Comparison of ENCODE assay signal across 8 mouse cellular contexts in genomic region chr10:29803915-29804545, GRCm38 (mm10).
DNase-seq lines count a peak whose midpoint lies in the region; ATAC-seq and TF ChIP-seq lines count a peak whose summit lies in the region.

No protein-coding gene starts in this region.

- H3K9me3 ChIP-seq in embryonic facial prominence, embryonic 14.5 days (ENCODE audit: control insufficient read depth, low read length) = no peaks in the 10 kb centered on the region
- H3K9me3 ChIP-seq in hindbrain, postnatal 0 days (ENCODE audit: low read length) = no peaks in the 10 kb centered on the region
- no peaks in the 10 kb centered on the region for H3K9me3 ChIP-seq in midbrain, embryonic 14.5 days (ENCODE audit: control insufficient read depth, low read length)

- no peak overlapping the region for H3K4me2 ChIP-seq in embryonic facial prominence, embryonic 14.5 days (ENCODE audit: low read depth, low read length)
- H3K4me2 ChIP-seq in hindbrain, postnatal 0 days (ENCODE audit: low read depth, low read length) = no peak overlapping the region
- no peak overlapping the region for H3K4me2 ChIP-seq in midbrain, embryonic 14.5 days (ENCODE audit: low read length)

- H3K27me3 ChIP-seq in embryonic facial prominence, embryonic 14.5 days (replicated peaks; ENCODE audit: control insufficient read depth, insufficient read depth, low read length) = no peaks in the 10 kb centered on the region
- no peaks in the 10 kb centered on the region for H3K27me3 ChIP-seq in hindbrain, postnatal 0 days (ENCODE audit: insufficient read depth, low read length)
- no peaks in the 10 kb centered on the region for H3K27me3 ChIP-seq in midbrain, embryonic 14.5 days (ENCODE audit: control insufficient read depth, insufficient read depth, low read length)

- H3K4me1 ChIP-seq in embryonic facial prominence, embryonic 14.5 days (ENCODE audit: control insufficient read depth, insufficient read depth, low read length) = no peaks in the 10 kb centered on the region
- no peaks in the 10 kb centered on the region for H3K4me1 ChIP-seq in hindbrain, postnatal 0 days (ENCODE audit: insufficient read depth, low read length)
- no peaks in the 10 kb centered on the region for H3K4me1 ChIP-seq in midbrain, embryonic 14.5 days (ENCODE audit: control insufficient read depth, insufficient read depth, low read length)

- ATAC-seq in cerebellum, adult (ENCODE audit: insufficient number of reproducible peaks, low FRiP score, low TSS enrichment) = peak; percentile 45; the same call in 1 of the 2 replicates
- peak; percentile 44; the same call in 1 of the 2 replicates for ATAC-seq in embryonic facial prominence, embryonic 14.5 days (ENCODE audit: low read depth)
- peak; percentile 75; the same call in 1 of the 2 replicates for ATAC-seq in hindbrain, postnatal 0 days
- ATAC-seq in midbrain, embryonic 14.5 days (ENCODE audit: low FRiP score, low TSS enrichment) = peak; percentile 55; the same call in 1 of the 2 replicates

- DNase-seq in cerebellum, adult 11-12 months = no peak
- DNase-seq in adrenal gland, adult 2 months = peak; percentile 23
- DNase-seq in embryonic facial prominence, embryonic 14.5 days (ENCODE audit: low spot score) = peak; percentile 59
- DNase-seq in hindbrain, postnatal 0 days (ENCODE audit: low spot score) = peak; percentile 72
- DNase-seq in left cerebral cortex, postnatal 25 days (ENCODE audit: low spot score in 2 of 2) = peak; percentile 68 to 80
- DNase-seq in midbrain, embryonic 14.5 days = peak; percentile 80
- DNase-seq in thymus, postnatal 36 days = no peak

- peak; percentile 86 for TF ChIP-seq CTCF in hindbrain, postnatal 0 days (IDR thresholded peaks at IDR 0.05; ENCODE audit: low read depth)

- H3K27ac ChIP-seq in embryonic facial prominence, embryonic 14.5 days (replicated peaks; ENCODE audit: low read depth, low read length) = no peak overlapping the region
- H3K27ac ChIP-seq in hindbrain, postnatal 0 days = no peak overlapping the region
- H3K27ac ChIP-seq in midbrain, embryonic 14.5 days (replicated peaks; ENCODE audit: low read depth, low read length) = no peak overlapping the region

- no peak overlapping the region for H3K9ac ChIP-seq in embryonic facial prominence, embryonic 14.5 days (ENCODE audit: low read depth, low read length)
- H3K9ac ChIP-seq in hindbrain, postnatal 0 days (replicated peaks; ENCODE audit: low read length) = no peak overlapping the region
- no peak overlapping the region for H3K9ac ChIP-seq in midbrain, embryonic 14.5 days (replicated peaks; ENCODE audit: low read length)

- no peak overlapping the region for H3K4me3 ChIP-seq in embryonic facial prominence, embryonic 14.5 days (ENCODE audit: low read depth, low read length)
- no peak overlapping the region for H3K4me3 ChIP-seq in hindbrain, postnatal 0 days (ENCODE audit: low read length)
- H3K4me3 ChIP-seq in midbrain, embryonic 14.5 days (replicated peaks; ENCODE audit: low read depth, low read length) = no peak overlapping the region

- intact Hi-C loops in left cerebral cortex, postnatal 25 days (cut with DNase I) = loop anchor here (5.0 kb wide), 1 partner anchor 267 kb away; the partner anchor contains the start of gene Rspo3

- H3K36me3 ChIP-seq in embryonic facial prominence, embryonic 14.5 days (ENCODE audit: control insufficient read depth, insufficient read depth, low read length) = no peaks in the 10 kb centered on the region
- H3K36me3 ChIP-seq in hindbrain, postnatal 0 days (ENCODE audit: insufficient read depth, low read length) = no peaks in the 10 kb centered on the region
- H3K36me3 ChIP-seq in midbrain, embryonic 14.5 days (ENCODE audit: control insufficient read depth, insufficient read depth, low read length) = no peaks in the 10 kb centered on the region

- 40% methylated on average over 6 of the region's 6 CpGs for WGBS in embryonic facial prominence, embryonic 14.5 days
- 45% methylated on average over 6 of the region's 6 CpGs for WGBS in hindbrain, postnatal 0 days
- 42% methylated on average over 6 of the region's 6 CpGs for WGBS in midbrain, embryonic 14.5 days

Comparison
In these comparisons a context has a peak if more than half of its experiments do, and no peak if none do; other contexts are left out.
1. DNase-seq: peak in adrenal gland, adult 2 months (single experiment), embryonic facial prominence, embryonic 14.5 days (single experiment), hindbrain, postnatal 0 days (single experiment), left cerebral cortex, postnatal 25 days (2 of 2) and midbrain, embryonic 14.5 days (single experiment); none in cerebellum, adult 11-12 months (single experiment) and thymus, postnatal 36 days (0 of 2).
2. Peak in every context shown above with its lines, with median percentiles within 50 percentile points of each other: ATAC-seq.